Mouse (Mus musculus) lung, embryonic 15.5 days (tissue): Measurements from ENCODE around the gene Rnf214. TPM values are rescaled to one million over a fixed set of nuclear protein-coding genes. Genes with fewer than 3 reads are reported as not detected.

ENCODE experiments used
- ATAC-seq: fragments of 200-750 bp; cut with Nextera tagmentation; 2 replicates; pipeline ENCODE4 v1.8.0; 2017; ENCODE audit warnings: moderate number of reproducible peaks, borderline replicate concordance; ENCODE audit not compliant: low FRiP score, low TSS enrichment; ENCODE audit errors: extremely low read depth
- H3K27ac ChIP-seq: fragments of 300-500 bp; sonication (generic); 2 replicates; pipeline ENCODE4 v1.5.1; 2015; ENCODE audit warnings: moderate library complexity, mild to moderate bottlenecking, inconsistent platforms
- H3K27me3 ChIP-seq: fragments of 300-500 bp; sonication (generic); 2 replicates; pipeline ENCODE4 v1.6.1; 2015; ENCODE audit warnings: inconsistent platforms
- H3K36me3 ChIP-seq: fragments of 300-500 bp; sonication (generic); 2 replicates; pipeline ENCODE4 v1.6.1; 2015; ENCODE audit warnings: inconsistent platforms
- H3K4me1 ChIP-seq: fragments of 300-500 bp; sonication (generic); 2 replicates; pipeline ENCODE4 v1.6.1; 2015; ENCODE audit warnings: inconsistent platforms
- H3K4me2 ChIP-seq: fragments of 300-500 bp; sonication (generic); 2 replicates; pipeline ENCODE4 v1.6.1; 2015; ENCODE audit warnings: inconsistent platforms, mild to moderate bottlenecking, moderate library complexity
- H3K4me3 ChIP-seq: fragments of 300-500 bp; sonication (generic); 2 replicates; pipeline ENCODE4 v1.5.1; 2015; ENCODE audit warnings: mild to moderate bottlenecking, inconsistent platforms
- H3K9ac ChIP-seq: fragments of 300-500 bp; sonication (generic); 2 replicates; pipeline ENCODE4 v1.6.1; 2015; ENCODE audit warnings: inconsistent platforms
- H3K9me3 ChIP-seq: fragments of 300-500 bp; sonication (generic); 2 replicates; pipeline ENCODE4 v1.6.1; 2016; ENCODE audit warnings: inconsistent platforms
- WGBS: fragments of 180-500 bp; shearing (Covaris S2); methylation state at CpG from one replicate; pipeline ENCODE4 v1.1.7; 2015; 5-methylcytosine and 5-hydroxymethylcytosine counted together
- polyA plus RNA-seq: library from polyadenylated mRNA; unstranded; fragments of >200 nt; fragmentation: Nextera tagmentation; extraction: Ambion mirVana; gene quantifications from 2 replicates; pipeline ENCODE4 v1.2.1, GENCODE M21; 2015

The Rnf214 gene
- polyA plus RNA-seq, 1 experiment from 2014 or later, result 51.1 TPM

GRCm38 (mm10) chr9:45929285-45929684, 22.6 kb upstream of the Rnf214 start:
- Histone ChIP-seq H3K4me1 (peaks cover 12% of the 10 kb centered on the region), H3K4me2 (no peak overlapping the region), H3K9me3 (no peaks in the 10 kb centered on the region), H3K27ac (no peak overlapping the region), H3K9ac (no peak overlapping the region), H3K36me3 (peaks cover 43% of the 10 kb centered on the region), H3K27me3 (no peaks in the 10 kb centered on the region), H3K4me3 (no peak overlapping the region)
- WGBS, result 82% methylated on average over 5 of the region's 5 CpGs
- no peak for ATAC-seq

- WGBS, result 41% methylated on average over 1 of the region's 1 CpGs
- Histone ChIP-seq H3K9ac (no peak overlapping the region), H3K4me1 (peaks cover 9% of the 10 kb centered on the region; the same call in 1 of the 2 replicates), H3K27me3 (no peaks in the 10 kb centered on the region), H3K27ac (peak overlapping the region; percentile 56), H3K4me3 (no peak overlapping the region), H3K36me3 (peaks cover 48% of the 10 kb centered on the region), H3K9me3 (no peaks in the 10 kb centered on the region), H3K4me2 (no peak overlapping the region)
- ATAC-seq, result no peak
Measured at GRCm38 (mm10) chr9:45919895-45920294, 13.2 kb upstream of the Rnf214 start.

GRCm38 (mm10) chr9:45917041-45917934, 10.6 kb upstream of the Rnf214 start:
- Histone ChIP-seq H3K4me1 (peaks cover 9% of the 10 kb centered on the region; the same call in 1 of the 2 replicates), H3K9me3 (no peaks in the 10 kb centered on the region), H3K9ac (no peak overlapping the region), H3K4me3 (no peak overlapping the region), H3K4me2 (no peak overlapping the region), H3K27me3 (no peaks in the 10 kb centered on the region), H3K27ac (peak overlapping the region; percentile 45), H3K36me3 (peaks cover 60% of the 10 kb centered on the region)
- ATAC-seq, result peak; percentile 60; the same call in 1 of the 2 replicates
- 73% methylated on average over 5 of the region's 5 CpGs for WGBS

- no peak for ATAC-seq
- 84% methylated on average over 2 of the region's 2 CpGs for WGBS
- Histone ChIP-seq H3K9me3 (no peaks in the 10 kb centered on the region), H3K4me3 (no peak overlapping the region), H3K9ac (no peak overlapping the region), H3K36me3 (peaks cover 72% of the 10 kb centered on the region), H3K4me2 (no peak overlapping the region), H3K27me3 (no peaks in the 10 kb centered on the region), H3K4me1 (peaks cover 9% of the 10 kb centered on the region; the same call in 1 of the 2 replicates), H3K27ac (no peak overlapping the region)
Measured at GRCm38 (mm10) chr9:45915659-45916058, 8.9 kb upstream of the Rnf214 start.

- Histone ChIP-seq H3K4me1 (peaks cover 9% of the 10 kb centered on the region), H3K4me2 (no peak overlapping the region)
- 50% methylated on average over 1 of the region's 1 CpGs for WGBS
Measured at GRCm38 (mm10) chr9:45911673-45912072, 5.0 kb upstream of the Rnf214 start.

GRCm38 (mm10) chr9:45910995-45911394, 4.3 kb upstream of the Rnf214 start:
- Histone ChIP-seq H3K27me3 (no peaks in the 10 kb centered on the region), H3K9me3 (no peaks in the 10 kb centered on the region), H3K4me1 (peaks cover 9% of the 10 kb centered on the region), H3K9ac (no peak overlapping the region), H3K36me3 (peaks cover 64% of the 10 kb centered on the region), H3K4me2 (no peak overlapping the region), H3K27ac (no peak overlapping the region), H3K4me3 (no peak overlapping the region)
- ATAC-seq, result no peak
- WGBS, result 84% methylated on average over 3 of the region's 3 CpGs

More at GRCm38 (mm10) chr9:45911673-45912072, 5.0 kb upstream of the Rnf214 start:
- Histone ChIP-seq H3K9ac (no peak overlapping the region), H3K36me3 (peaks cover 69% of the 10 kb centered on the region), H3K27me3 (no peaks in the 10 kb centered on the region), H3K4me3 (no peak overlapping the region), H3K9me3 (no peaks in the 10 kb centered on the region), H3K27ac (no peak overlapping the region)
- no peak for ATAC-seq

GRCm38 (mm10) chr9:45907078-45907428, 342 bp upstream of the Rnf214 start:
- no peaks in the 10 kb centered on the region for H3K9me3 ChIP-seq
- no peaks in the 10 kb centered on the region for H3K27me3 ChIP-seq
- H3K36me3 ChIP-seq, result peaks cover 43% of the 10 kb centered on the region
- WGBS, result 0% methylated on average over 19 of the region's 19 CpGs
- H3K27ac ChIP-seq, result peak overlapping the region; percentile 93
- H3K9ac ChIP-seq, result peak overlapping the region; percentile 77
- peaks cover 21% of the 10 kb centered on the region for H3K4me1 ChIP-seq
- ATAC-seq, result peak; percentile 35; the same call in 1 of the 2 replicates
- peak overlapping the region; percentile 67 for H3K4me2 ChIP-seq
- peak overlapping the region; percentile 77 for H3K4me3 ChIP-seq

- no peaks in the 10 kb centered on the region for H3K27me3 ChIP-seq
- H3K4me1 ChIP-seq, result peaks cover 21% of the 10 kb centered on the region
- H3K4me3 ChIP-seq, result peak overlapping the region; percentile 77
- H3K36me3 ChIP-seq, result peaks cover 35% of the 10 kb centered on the region
- WGBS, result under 1% methylated on average over 23 of the region's 27 CpGs
- H3K9ac ChIP-seq, result peak overlapping the region; percentile 77
- no peaks in the 10 kb centered on the region for H3K9me3 ChIP-seq
- H3K27ac ChIP-seq, result peak overlapping the region; percentile 93
- ATAC-seq, result peak; percentile 70
- peak overlapping the region; percentile 67 for H3K4me2 ChIP-seq
Measured at GRCm38 (mm10) chr9:45905811-45906237, 887 bp downstream of the Rnf214 start.

- WGBS, result 53% methylated on average over 4 of the region's 4 CpGs
- H3K9ac ChIP-seq, result peak overlapping the region; percentile 77
Measured at GRCm38 (mm10) chr9:45905196-45905595, 1.5 kb downstream of the Rnf214 start.

GRCm38 (mm10) chr9:45893681-45894080, 13.0 kb downstream of the Rnf214 start:
- no peak for ATAC-seq
- H3K36me3 ChIP-seq, result peaks cover 77% of the 10 kb centered on the region
- H3K27me3 ChIP-seq, result no peaks in the 10 kb centered on the region
- no peaks in the 10 kb centered on the region for H3K4me1 ChIP-seq
- H3K9ac ChIP-seq, result no peak overlapping the region
- H3K4me3 ChIP-seq, result no peak overlapping the region
- no peaks in the 10 kb centered on the region for H3K9me3 ChIP-seq
- H3K4me2 ChIP-seq, result no peak overlapping the region
- no peak overlapping the region for H3K27ac ChIP-seq

More at GRCm38 (mm10) chr9:45905196-45905595, 1.5 kb downstream of the Rnf214 start:
- no peak for ATAC-seq
- Histone ChIP-seq H3K36me3 (peaks cover 28% of the 10 kb centered on the region), H3K4me3 (peak overlapping the region; percentile 77), H3K4me2 (peak overlapping the region; percentile 67), H3K27ac (peak overlapping the region; percentile 93; the same call in 1 of the 2 replicates), H3K4me1 (peaks cover 21% of the 10 kb centered on the region), H3K9me3 (no peaks in the 10 kb centered on the region), H3K27me3 (no peaks in the 10 kb centered on the region)

GRCm38 (mm10) chr9:45877928-45878327, 28.8 kb downstream of the Rnf214 start:
- Histone ChIP-seq H3K36me3 (peaks cover 31% of the 10 kb centered on the region), H3K9ac (no peak overlapping the region), H3K9me3 (no peaks in the 10 kb centered on the region), H3K27me3 (no peaks in the 10 kb centered on the region), H3K4me3 (no peak overlapping the region), H3K27ac (no peak overlapping the region), H3K4me2 (no peak overlapping the region), H3K4me1 (no peaks in the 10 kb centered on the region)
- ATAC-seq, result no peak
- 50% methylated on average over 2 of the region's 2 CpGs for WGBS

- Histone ChIP-seq H3K4me3 (no peak overlapping the region), H3K9me3 (no peaks in the 10 kb centered on the region), H3K27ac (no peak overlapping the region), H3K36me3 (peaks cover 67% of the 10 kb centered on the region), H3K4me2 (no peak overlapping the region), H3K27me3 (no peaks in the 10 kb centered on the region), H3K9ac (no peak overlapping the region), H3K4me1 (no peaks in the 10 kb centered on the region)
- ATAC-seq, result no peak
- 67% methylated on average over 3 of the region's 3 CpGs for WGBS
Measured at GRCm38 (mm10) chr9:45870265-45870664, 36.4 kb downstream of the Rnf214 start.
